Mouse (Mus musculus): ENCODE measurements at regions not wholly inside any gene's neighbourhood (a gene's known extent, or its start where the extent isn't known, plus 50 kb on each side); places are given as distances from the start of the nearest gene placed in this dataset.

DNA sequence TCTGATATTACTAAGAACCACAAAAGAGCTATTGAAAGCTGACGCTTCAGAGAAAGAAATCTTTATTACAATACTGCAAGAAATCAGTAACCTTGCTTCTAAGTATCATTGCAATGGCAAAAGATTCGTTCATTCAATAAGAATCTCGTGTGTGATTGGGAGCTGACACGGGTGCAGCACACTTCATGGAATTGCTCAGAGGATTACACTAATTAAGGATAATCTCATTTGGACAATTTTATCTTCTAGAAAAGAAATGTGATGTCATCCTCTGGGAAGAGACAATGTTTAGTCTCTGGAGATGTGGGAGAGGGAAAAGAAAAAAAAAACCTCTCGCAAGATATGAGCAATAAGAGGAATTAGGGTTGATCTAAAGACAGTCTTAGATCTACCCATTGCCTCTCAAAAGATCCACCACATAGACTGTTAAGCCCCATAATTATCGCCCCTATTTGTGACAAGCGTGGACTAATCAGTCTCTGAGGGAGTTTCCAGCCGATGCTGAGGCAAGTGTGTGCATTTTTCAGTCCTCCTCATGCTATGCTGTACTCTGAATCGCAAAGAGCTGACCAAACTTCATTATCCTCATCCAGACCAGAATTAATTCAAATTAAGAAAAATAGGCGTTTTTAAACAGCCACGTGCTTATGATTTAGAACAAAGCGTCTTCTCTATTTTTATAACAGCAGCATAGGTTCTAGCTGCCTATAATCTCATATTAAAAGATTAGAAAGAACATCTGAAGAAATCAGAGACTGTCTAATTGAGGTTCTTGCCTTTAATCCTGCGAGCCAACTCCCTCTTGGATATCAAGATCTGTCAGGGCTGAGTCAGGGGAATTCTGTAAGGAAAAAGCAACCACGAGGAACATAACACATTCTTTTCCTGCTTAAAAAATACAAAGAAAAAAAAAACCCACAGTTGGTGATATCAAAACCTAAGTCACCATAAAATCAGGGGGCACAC lies 271.1 kb upstream of the Ednrb start:
- TF ChIP-seq CTCF (IDR thresholded peaks at IDR 0.05; ENCODE audit: control insufficient read depth, insufficient read depth, low read length) (no peak), POLR2A (IDR thresholded peaks at IDR 0.05; ENCODE audit: borderline replicate concordance, control insufficient read depth, low read depth, low read length) (no peak)

All from bone marrow, adult 2 months (tissue).